Mouse (Mus musculus): Measurements from ENCODE around the gene Tet3. TPM values are rescaled to one million over a fixed set of nuclear protein-coding genes. Genes with fewer than 3 reads are reported as not detected.

Tet3 gene
- total RNA-seq (2021), result 10 to 100 TPM; 27.2 to 27.6 TPM

- no peak for DNase-seq
- intact Hi-C loops (cut with DNase I), result loop anchor here (2.0 to 5.0 kb wide), 3 partner anchors 47 to 102 kb away; no protein-coding TSS in a partner anchor
Observed at GRCm38 (mm10) chr6:83459034-83459644, at the start of gene Tet3. Gene Tet3 (minus strand): TSS chr6:83459084.

GRCm38 (mm10) chr6:83507168-83507546, 48.3 kb upstream of the Tet3 start:
- DNase-seq, result no peak
- intact Hi-C loops (cut with DNase I), result loop anchor here (2.0 kb wide), 1 partner anchor 66 kb away; no protein-coding TSS in a partner anchor

- peak; percentile 95 for DNase-seq
- intact Hi-C loops (cut with DNase I), result loop anchor here (2.0 kb wide), 1 partner anchor 66 kb away; no protein-coding TSS in a partner anchor
Observed at GRCm38 (mm10) chr6:83506258-83507167, 47.6 kb upstream of the Tet3 start, which contains the start of gene Dguok. Gene Dguok (minus strand): TSS chr6:83506969.

- DNase-seq, result no peak
- intact Hi-C loops (cut with DNase I), result no loop called here
Observed at GRCm38 (mm10) chr6:83505554-83505953, 46.7 kb upstream of the Tet3 start.

- DNase-seq, result no peak
- intact Hi-C loops (cut with DNase I), result no loop called here
Observed at GRCm38 (mm10) chr6:83503361-83503760, 44.5 kb upstream of the Tet3 start.

GRCm38 (mm10) chr6:83502656-83503055, 43.8 kb upstream of the Tet3 start:
- DNase-seq, result peak in 1 of 2 experiments; percentile 45

GRCm38 (mm10) chr6:83501524-83502310, 42.8 kb upstream of the Tet3 start:
- intact Hi-C loops (cut with DNase I), result no loop called here
- DNase-seq, result no peak

More at GRCm38 (mm10) chr6:83502656-83503055, 43.8 kb upstream of the Tet3 start:
- intact Hi-C loops (cut with DNase I), result no loop called here

- DNase-seq, result no peak
- intact Hi-C loops (cut with DNase I), result no loop called here
Observed at GRCm38 (mm10) chr6:83500462-83500861, 41.6 kb upstream of the Tet3 start.

- intact Hi-C loops (cut with DNase I), result no loop called here
- no peak for DNase-seq
Observed at GRCm38 (mm10) chr6:83499078-83499477, 40.2 kb upstream of the Tet3 start.

GRCm38 (mm10) chr6:83496753-83497710, 38.1 kb upstream of the Tet3 start:
- intact Hi-C loops (cut with DNase I), result no loop called here
- DNase-seq, result no peak

GRCm38 (mm10) chr6:83496009-83496752, 37.3 kb upstream of the Tet3 start:
- intact Hi-C loops (cut with DNase I), result no loop called here
- DNase-seq, result peak in 1 of 2 experiments; percentile 37

GRCm38 (mm10) chr6:83490622-83491021, 31.7 kb upstream of the Tet3 start:
- DNase-seq, result no peak
- intact Hi-C loops (cut with DNase I), result no loop called here

- intact Hi-C loops (cut with DNase I), result no loop called here
- DNase-seq, result no peak
Observed at GRCm38 (mm10) chr6:83488200-83488599, 29.3 kb upstream of the Tet3 start.

- intact Hi-C loops (cut with DNase I), result no loop called here
- DNase-seq, result no peak
Observed at GRCm38 (mm10) chr6:83487298-83487697, 28.4 kb upstream of the Tet3 start.

GRCm38 (mm10) chr6:83485854-83486253, 27.0 kb upstream of the Tet3 start:
- DNase-seq, result no peak
- intact Hi-C loops (cut with DNase I), result no loop called here

GRCm38 (mm10) chr6:83483776-83484175, 24.9 kb upstream of the Tet3 start:
- no peak for DNase-seq
- intact Hi-C loops (cut with DNase I), result no loop called here

- DNase-seq, result no peak
- intact Hi-C loops (cut with DNase I), result no loop called here
Observed at GRCm38 (mm10) chr6:83482418-83483085, 23.7 kb upstream of the Tet3 start.

GRCm38 (mm10) chr6:83480019-83480655, 21.3 kb upstream of the Tet3 start:
- no peak for DNase-seq
- intact Hi-C loops (cut with DNase I), result no loop called here
